Mouse (Mus musculus): ENCODE measurements around the gene Zc3hav1.

- TF ChIP-seq CTCF (IDR thresholded peaks at IDR 0.05) (peak; percentile 90), EP300 (IDR thresholded peaks at IDR 0.05) (no peak)
Measured at GRCm38 (mm10) chr6:38326596-38326995, 27.8 kb downstream of the Zc3hav1 start.

Measured in lung, postnatal 0 days (tissue).